Mouse (Mus musculus): ENCODE results near the gene Limd2. TPM values are rescaled to one million over a fixed set of nuclear protein-coding genes. Genes with fewer than 3 reads are reported as not detected.

The Limd2 gene
- polyA plus RNA-seq, 1 experiment from 2014 or later: 302 TPM

DNA sequence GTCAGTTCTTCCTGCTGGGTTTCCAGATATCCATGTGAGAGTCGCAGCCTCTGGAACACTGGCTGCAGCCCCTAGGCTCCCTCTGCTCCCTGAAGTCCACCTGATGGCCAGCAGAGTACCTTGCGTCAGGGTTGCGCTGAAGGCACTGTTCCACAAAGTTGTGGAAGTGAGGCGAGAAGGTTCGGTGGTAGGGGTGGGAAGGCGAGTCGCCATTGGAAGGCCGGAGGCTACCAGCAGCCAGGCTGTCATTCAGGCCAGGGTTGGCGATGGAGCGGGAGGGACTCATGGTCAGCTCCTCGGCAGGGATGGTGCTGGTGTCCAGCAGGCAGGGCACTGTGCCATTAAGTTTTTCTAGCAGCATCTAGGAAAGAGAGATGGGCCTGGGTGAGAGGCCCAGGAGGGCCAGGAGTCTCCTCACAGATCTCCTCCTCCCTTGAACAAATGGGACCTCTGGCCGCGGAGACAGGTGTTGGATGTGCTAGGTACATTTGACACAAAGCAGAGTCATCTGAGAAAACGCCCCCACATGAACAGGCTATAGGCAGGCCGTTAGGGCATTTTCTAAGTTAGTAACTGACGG, 4.0 kb upstream of the Limd2 start:
- peaks cover 12% of the 10 kb centered on the region for H3K4me1 ChIP-seq
- H3K9ac ChIP-seq: no peak overlapping the region
- ATAC-seq (ENCODE audit: low FRiP score): no peak
- no peaks in the 10 kb centered on the region for H3K9me3 ChIP-seq (replicated peaks)
- H3K36me3 ChIP-seq: peaks cover 55% of the 10 kb centered on the region
- no peaks in the 10 kb centered on the region for H3K27me3 ChIP-seq
- WGBS: 90% methylated on average over 16 of the region's 16 CpGs
- H3K4me3 ChIP-seq: no peak overlapping the region
- no peak overlapping the region for H3K27ac ChIP-seq
- no peak overlapping the region for H3K4me2 ChIP-seq (replicated peaks)

DNA sequence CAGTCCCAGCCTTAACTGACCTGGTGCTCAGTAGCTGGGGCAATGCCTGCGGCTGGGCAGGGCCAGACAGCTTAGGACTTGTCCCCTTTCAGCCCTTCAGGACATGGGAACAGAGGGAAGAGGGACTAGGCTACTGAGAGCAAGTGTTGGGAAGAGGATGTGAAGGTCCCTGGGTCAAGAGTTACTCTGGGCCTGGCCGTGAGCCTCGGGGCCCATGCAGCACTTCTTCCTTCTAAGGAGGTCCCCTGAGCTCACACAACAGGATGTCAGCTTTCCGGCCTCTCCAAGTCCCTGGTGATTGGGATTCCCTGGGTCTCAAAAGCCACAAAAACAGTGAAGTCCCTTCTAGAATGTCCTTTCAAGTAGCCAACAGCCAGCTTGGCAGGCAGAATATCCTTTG, 2.9 kb upstream of the Limd2 start:
- H3K4me2 ChIP-seq (replicated peaks): no peak overlapping the region
- H3K4me1 ChIP-seq: peaks cover 21% of the 10 kb centered on the region
- ATAC-seq (ENCODE audit: low FRiP score): no peak
- no peaks in the 10 kb centered on the region for H3K9me3 ChIP-seq (replicated peaks)
- H3K9ac ChIP-seq: no peak overlapping the region
- no peaks in the 10 kb centered on the region for H3K27me3 ChIP-seq
- no peak overlapping the region for H3K27ac ChIP-seq
- H3K36me3 ChIP-seq: peaks cover 49% of the 10 kb centered on the region
- WGBS: 91% methylated on average over 4 of the region's 4 CpGs
- H3K4me3 ChIP-seq: no peak overlapping the region

DNA sequence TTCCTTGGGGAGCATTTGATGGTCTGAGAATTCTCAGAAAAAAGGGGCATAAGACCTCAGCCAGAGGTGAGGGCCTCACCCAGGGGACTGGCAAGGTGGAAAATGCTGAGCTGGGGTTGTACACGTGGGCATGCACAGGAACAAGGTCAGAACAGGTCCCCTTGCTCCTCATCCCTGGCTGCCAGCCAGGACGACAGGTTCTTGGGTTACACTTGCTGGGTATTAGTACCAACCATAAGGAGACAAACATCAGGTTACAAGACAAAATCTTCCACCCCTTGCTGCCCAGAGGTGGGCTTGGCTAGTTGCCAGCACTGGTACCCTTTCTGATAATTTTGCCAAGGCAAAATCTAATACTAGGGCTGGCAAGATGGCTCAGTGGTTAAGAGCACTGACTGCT, 1.6 kb upstream of the Limd2 start:
- no peak overlapping the region for H3K27ac ChIP-seq
- H3K27me3 ChIP-seq: no peaks in the 10 kb centered on the region
- no peak for ATAC-seq (ENCODE audit: low FRiP score)
- H3K9ac ChIP-seq: no peak overlapping the region
- H3K4me3 ChIP-seq: no peak overlapping the region
- no peaks in the 10 kb centered on the region for H3K9me3 ChIP-seq (replicated peaks)
- H3K4me2 ChIP-seq (replicated peaks): no peak overlapping the region
- peaks cover 30% of the 10 kb centered on the region for H3K4me1 ChIP-seq
- WGBS: 84% methylated on average over 2 of the region's 2 CpGs
- peaks cover 46% of the 10 kb centered on the region for H3K36me3 ChIP-seq

DNA sequence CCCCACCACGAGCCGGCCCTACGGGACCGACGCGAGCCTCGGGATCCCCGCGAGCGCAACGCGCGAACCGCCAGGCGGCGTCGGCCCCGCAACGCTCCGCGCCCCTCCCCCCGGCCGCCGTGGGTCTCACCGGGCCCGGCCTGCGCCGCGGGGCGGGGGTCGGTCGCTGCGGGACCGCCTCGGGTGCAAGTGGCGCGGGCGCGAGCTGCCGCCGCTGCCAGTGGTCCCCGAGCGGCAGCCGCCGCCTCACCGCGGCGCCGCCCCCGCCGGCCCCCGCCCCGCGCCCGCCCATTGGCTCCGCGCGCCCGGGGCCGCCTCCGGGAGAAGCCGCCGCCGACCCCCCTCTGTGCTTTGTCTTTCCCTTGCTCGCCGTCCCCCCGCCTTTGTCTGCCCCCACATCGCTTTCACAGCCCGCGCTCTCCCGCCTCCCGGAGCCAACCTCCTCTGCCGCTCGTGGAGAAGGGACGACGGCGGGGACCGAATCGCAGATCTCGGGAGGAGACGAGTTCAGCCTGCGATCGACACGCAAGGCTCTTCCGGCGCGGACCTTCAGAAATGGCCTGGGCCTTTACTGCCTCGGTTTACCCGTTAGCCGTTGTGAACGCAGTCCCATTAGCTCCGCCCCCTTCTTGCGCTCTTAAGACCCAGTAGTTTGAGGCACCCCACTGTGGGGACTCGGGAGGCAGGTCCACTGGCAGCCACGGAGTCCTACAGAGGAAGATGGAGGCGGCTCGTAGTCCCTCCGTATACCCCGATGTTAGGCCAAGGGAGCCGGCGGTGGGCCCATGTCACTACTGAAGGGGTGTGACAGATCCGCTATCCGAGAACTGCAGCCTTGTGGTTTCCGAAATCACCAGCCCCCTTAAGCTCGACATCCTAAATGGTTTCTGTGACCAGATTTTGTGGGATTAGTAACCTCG, 479 bp downstream of the Limd2 start:
- no peaks in the 10 kb centered on the region for H3K27me3 ChIP-seq
- peak; percentile 62 for ATAC-seq (ENCODE audit: low FRiP score)
- H3K4me1 ChIP-seq: peaks cover 42% of the 10 kb centered on the region
- peak overlapping the region; percentile 97 for H3K27ac ChIP-seq
- under 1% methylated on average over 69 of the region's 106 CpGs for WGBS
- H3K4me2 ChIP-seq (replicated peaks): peak overlapping the region; percentile 94
- H3K9ac ChIP-seq: peak overlapping the region; percentile 95
- H3K4me3 ChIP-seq: peak overlapping the region; percentile 85
- H3K36me3 ChIP-seq: peaks cover 43% of the 10 kb centered on the region
- no peaks in the 10 kb centered on the region for H3K9me3 ChIP-seq (replicated peaks)

DNA sequence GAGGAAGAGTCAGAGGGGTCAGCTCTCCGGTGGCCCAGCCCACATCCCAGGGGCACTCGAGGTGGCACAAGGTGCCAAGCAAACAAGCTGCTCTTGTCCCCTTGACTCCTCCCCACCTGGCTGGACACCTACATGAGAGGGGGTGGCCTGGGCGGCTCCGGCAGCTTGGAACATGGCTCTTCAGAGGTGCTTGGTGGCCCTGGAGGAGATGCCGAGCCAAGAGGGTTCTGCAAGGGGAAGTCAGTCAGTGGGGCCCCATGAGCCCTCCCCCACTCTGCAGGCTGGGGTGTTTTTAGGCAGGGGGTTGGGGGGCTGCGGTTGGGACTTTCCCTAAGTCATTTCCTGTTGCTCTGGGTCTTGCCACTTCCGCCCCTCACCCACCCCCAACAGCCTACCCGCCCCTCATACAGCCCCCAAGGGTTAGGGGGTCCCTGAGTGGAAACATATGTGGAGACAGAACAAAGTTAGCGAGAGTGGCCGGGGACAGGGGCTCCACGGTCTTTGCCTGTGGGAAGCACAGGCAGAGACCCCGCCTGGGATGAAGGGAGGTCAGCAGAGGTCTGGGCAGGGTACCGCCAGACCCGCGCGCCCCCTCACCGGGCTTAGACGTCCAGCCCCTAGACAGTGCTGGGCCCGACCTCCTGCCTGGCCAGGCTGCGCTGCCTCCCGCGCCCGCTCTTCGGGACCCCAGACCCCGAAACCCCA, 1.3 kb downstream of the Limd2 start:
- H3K27me3 ChIP-seq: no peaks in the 10 kb centered on the region
- peak overlapping the region; percentile 94 for H3K4me2 ChIP-seq (replicated peaks)
- H3K4me3 ChIP-seq: peak overlapping the region; percentile 85
- H3K4me1 ChIP-seq: peaks cover 42% of the 10 kb centered on the region
- WGBS: under 1% methylated on average over 25 of the region's 25 CpGs
- peak overlapping the region; percentile 97 for H3K27ac ChIP-seq
- H3K36me3 ChIP-seq: peaks cover 43% of the 10 kb centered on the region
- peak overlapping the region; percentile 95 for H3K9ac ChIP-seq
- no peaks in the 10 kb centered on the region for H3K9me3 ChIP-seq (replicated peaks)
- ATAC-seq (ENCODE audit: low FRiP score): peak; percentile 68

DNA sequence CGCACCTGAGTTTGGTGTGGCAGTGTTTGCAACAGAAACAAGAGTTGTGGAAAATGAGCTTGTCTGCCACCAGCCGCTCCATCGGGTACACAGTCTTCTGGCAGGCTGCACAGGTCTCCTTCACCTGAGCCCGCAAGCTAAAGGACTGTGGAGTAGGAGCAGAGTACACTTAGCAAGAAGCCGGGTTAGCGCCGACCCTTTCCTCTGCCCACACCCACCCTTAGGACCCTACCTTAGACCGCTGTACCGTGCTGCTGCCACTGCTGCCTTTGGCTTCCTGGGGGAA, 1.8 kb downstream of the Limd2 start:
- Histone ChIP-seq H3K27ac (peak overlapping the region; percentile 97), H3K27me3 (no peaks in the 10 kb centered on the region), H3K4me2 (replicated peaks) (peak overlapping the region; percentile 94), H3K9me3 (replicated peaks) (no peaks in the 10 kb centered on the region), H3K36me3 (peaks cover 43% of the 10 kb centered on the region), H3K4me3 (peak overlapping the region; percentile 85), H3K4me1 (peaks cover 44% of the 10 kb centered on the region), H3K9ac (peak overlapping the region; percentile 95)
- WGBS: 43% methylated on average over 9 of the region's 9 CpGs
- ATAC-seq (ENCODE audit: low FRiP score): peak; percentile 14

DNA sequence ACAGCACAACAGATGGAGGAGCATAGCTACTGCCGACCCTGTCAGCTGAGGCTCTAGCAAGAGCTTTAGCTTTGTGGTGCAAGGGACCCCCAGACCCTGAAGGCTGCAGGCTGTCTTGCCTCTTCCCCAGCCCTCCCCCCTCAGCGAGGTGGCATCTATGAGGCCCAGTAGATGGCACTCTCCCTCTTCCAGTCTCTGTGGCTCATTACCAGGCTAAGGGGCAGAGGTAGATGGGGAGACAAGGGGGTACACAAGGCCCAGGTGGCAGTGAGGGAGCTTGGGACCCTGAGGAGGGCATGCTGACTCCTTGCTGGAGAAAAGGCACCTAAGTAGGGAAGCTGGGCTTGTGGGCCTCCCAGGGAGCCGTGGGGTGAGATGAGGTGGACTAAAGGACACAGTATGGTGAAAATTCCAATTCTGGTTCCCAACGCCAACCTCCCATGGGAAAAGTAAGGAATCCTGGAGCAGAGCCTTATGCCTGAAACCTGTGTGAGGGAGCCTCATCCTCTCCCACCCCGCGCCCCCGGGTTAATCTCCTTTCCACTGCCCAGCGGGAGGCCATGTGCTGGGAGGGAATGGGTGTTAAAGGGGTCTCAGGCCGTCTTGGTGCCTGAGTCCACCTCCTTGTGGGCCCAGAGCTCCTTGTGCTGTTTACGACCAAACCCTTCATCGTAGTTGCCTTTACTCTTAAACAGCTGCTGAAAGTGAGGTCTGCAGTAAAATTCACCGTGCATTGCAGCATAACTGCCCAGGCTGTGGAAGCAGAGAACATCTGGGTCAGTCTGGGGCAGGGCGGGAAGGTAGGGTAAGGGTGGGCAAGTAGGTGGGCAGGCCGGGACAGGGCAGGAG, 2.4 kb downstream of the Limd2 start:
- Histone ChIP-seq H3K27me3 (no peaks in the 10 kb centered on the region), H3K9me3 (replicated peaks) (no peaks in the 10 kb centered on the region), H3K9ac (peak overlapping the region; percentile 95), H3K36me3 (peaks cover 40% of the 10 kb centered on the region), H3K4me3 (peak overlapping the region; percentile 85), H3K4me2 (replicated peaks) (peak overlapping the region; percentile 94), H3K4me1 (peaks cover 45% of the 10 kb centered on the region), H3K27ac (peak overlapping the region; percentile 97)
- no peak for ATAC-seq (ENCODE audit: low FRiP score)
- WGBS: 63% methylated on average over 14 of the region's 14 CpGs

DNA sequence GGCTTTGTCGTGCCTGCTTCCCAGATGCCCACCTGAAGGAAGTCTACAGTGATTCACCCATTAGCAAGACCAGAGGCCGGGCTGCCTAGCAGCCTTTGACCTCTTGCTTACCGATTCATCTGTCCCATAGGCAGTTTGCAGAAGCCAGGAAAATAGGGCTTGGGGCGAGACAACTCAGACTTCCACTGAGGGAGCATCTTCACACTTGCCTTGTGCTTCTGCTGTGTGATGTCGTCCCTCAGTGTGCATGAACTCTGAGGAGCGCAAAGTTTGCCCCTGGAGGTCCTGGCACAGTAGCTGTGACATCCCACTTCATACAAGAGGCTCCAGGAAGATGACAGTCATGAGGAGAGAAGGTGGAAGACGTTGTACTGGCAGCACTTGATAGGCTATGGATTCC, 3.5 kb downstream of the Limd2 start:
- Histone ChIP-seq H3K4me1 (peaks cover 45% of the 10 kb centered on the region), H3K9ac (no peak overlapping the region), H3K9me3 (replicated peaks) (no peaks in the 10 kb centered on the region), H3K27ac (no peak overlapping the region), H3K4me2 (replicated peaks) (no peak overlapping the region), H3K4me3 (no peak overlapping the region), H3K36me3 (peaks cover 47% of the 10 kb centered on the region), H3K27me3 (no peaks in the 10 kb centered on the region)
- WGBS: 93% methylated on average over 7 of the region's 7 CpGs
- ATAC-seq (ENCODE audit: low FRiP score): no peak

DNA sequence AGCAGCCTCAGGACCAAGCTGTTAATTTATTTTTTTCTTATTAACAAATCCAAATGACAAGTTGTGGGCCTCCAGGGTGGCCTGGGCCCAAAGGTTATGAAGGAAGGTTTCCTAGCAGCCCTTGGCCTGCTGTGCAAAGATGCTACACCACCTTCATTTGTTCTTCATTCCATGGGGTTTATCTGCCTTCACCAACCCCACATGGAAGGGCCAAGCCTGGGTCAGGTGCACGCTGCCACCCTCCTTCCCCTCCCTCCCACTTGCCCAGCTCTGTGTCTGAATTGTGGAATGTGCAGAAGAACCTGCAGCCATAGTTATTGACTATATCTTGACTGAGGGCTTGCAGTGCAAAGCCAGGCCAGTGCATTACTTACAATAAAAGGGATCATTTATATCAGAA, 4.4 kb downstream of the Limd2 start:
- ATAC-seq (ENCODE audit: low FRiP score): no peak
- WGBS: 100% methylated on average over 1 of the region's 1 CpGs
- Histone ChIP-seq H3K27ac (0 out of 2 replicates have a peak overlapping the region, but pooled peaks have one; percentile 35), H3K4me2 (replicated peaks) (no peak overlapping the region), H3K27me3 (no peaks in the 10 kb centered on the region), H3K36me3 (peaks cover 56% of the 10 kb centered on the region), H3K4me3 (no peak overlapping the region), H3K4me1 (peaks cover 39% of the 10 kb centered on the region), H3K9ac (peak overlapping the region; percentile 13; the same call in 1 of the 2 replicates), H3K9me3 (replicated peaks) (no peaks in the 10 kb centered on the region)

DNA sequence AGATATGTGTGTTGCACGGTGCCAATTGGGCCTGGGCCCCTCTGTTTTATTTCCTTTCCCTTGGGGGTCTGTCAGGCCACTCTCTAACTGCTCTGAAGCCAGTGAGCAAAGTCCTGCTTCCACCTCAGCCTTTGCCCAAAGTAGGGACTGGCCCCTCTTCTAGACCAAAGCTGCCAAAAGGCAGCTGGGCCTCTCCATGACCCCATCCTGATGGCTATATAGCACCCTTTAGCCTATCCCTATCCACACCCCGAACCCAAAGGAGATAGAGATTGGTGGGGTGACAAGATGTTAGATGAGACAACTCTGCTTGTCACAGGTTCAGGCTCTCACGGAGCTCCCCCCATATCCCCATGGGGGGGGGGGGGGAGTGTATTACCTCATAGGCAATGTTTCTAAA, 4.9 kb downstream of the Limd2 start:
- no peaks in the 10 kb centered on the region for H3K9me3 ChIP-seq (replicated peaks)
- H3K9ac ChIP-seq: no peak overlapping the region
- H3K4me3 ChIP-seq: no peak overlapping the region
- peaks cover 34% of the 10 kb centered on the region for H3K4me1 ChIP-seq
- H3K36me3 ChIP-seq: peaks cover 61% of the 10 kb centered on the region
- no peak overlapping the region for H3K27ac ChIP-seq
- no peak overlapping the region for H3K4me2 ChIP-seq (replicated peaks)
- ATAC-seq (ENCODE audit: low FRiP score): no peak
- H3K27me3 ChIP-seq: no peaks in the 10 kb centered on the region
- 68% methylated on average over 3 of the region's 3 CpGs for WGBS

DNA sequence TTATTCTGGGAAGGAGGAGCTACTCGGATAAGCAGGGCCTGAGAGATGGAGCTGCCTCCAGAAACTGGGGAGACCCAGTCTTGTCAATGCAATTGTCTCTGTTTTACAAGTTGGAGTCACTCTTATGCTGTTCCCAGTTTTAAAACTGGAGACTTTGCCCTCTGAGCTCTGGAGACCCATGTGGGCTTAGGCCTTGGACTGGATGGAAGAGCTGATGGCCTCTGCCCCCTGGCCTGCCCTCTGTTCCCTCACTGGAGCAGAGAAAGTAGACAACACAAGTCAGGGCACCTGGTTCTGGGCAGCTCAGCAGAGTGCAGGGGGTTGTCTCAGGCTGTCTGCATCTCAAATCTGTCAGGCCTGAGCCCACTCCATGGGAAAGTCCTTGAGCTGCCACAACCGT, 5.9 kb downstream of the Limd2 start:
- Histone ChIP-seq H3K27me3 (no peaks in the 10 kb centered on the region), H3K27ac (no peak overlapping the region), H3K9ac (no peak overlapping the region), H3K36me3 (peaks cover 70% of the 10 kb centered on the region), H3K9me3 (replicated peaks) (no peaks in the 10 kb centered on the region), H3K4me3 (no peak overlapping the region), H3K4me1 (peaks cover 33% of the 10 kb centered on the region), H3K4me2 (replicated peaks) (no peak overlapping the region)
- 66% methylated on average over 2 of the region's 2 CpGs for WGBS
- ATAC-seq (ENCODE audit: low FRiP score): no peak

DNA sequence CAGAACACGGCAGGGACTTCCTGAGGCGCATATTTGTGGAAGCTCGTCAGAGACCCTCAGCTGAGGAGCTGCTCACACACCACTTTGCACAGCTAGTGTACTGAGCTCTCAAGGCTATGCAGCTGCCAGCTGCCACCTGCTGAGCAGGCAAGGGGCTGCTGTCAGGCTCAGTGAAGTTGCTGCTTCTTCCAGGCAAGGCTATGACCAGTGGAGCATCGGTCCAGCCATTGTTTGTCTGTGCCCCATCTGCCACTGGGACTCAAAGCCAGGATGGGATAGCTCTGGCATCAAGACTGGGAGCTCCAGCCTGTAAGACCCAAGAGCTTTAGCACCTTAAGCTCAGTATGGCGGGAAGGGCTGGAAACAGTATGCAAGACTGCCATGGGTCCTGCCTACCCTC, 6.6 kb downstream of the Limd2 start:
- Histone ChIP-seq H3K4me3 (no peak overlapping the region), H3K9ac (no peak overlapping the region), H3K27me3 (no peaks in the 10 kb centered on the region), H3K36me3 (peaks cover 77% of the 10 kb centered on the region), H3K27ac (no peak overlapping the region; the same call in 1 of the 2 replicates), H3K4me1 (peaks cover 30% of the 10 kb centered on the region), H3K4me2 (replicated peaks) (no peak overlapping the region), H3K9me3 (replicated peaks) (no peaks in the 10 kb centered on the region)
- WGBS: 74% methylated on average over 5 of the region's 5 CpGs
- ATAC-seq (ENCODE audit: low FRiP score): no peak

All from hindbrain, embryonic 12.5 days (tissue).